Comparison of ENCODE assay signal across 8 mouse cellular contexts in the genomic region with DNA sequence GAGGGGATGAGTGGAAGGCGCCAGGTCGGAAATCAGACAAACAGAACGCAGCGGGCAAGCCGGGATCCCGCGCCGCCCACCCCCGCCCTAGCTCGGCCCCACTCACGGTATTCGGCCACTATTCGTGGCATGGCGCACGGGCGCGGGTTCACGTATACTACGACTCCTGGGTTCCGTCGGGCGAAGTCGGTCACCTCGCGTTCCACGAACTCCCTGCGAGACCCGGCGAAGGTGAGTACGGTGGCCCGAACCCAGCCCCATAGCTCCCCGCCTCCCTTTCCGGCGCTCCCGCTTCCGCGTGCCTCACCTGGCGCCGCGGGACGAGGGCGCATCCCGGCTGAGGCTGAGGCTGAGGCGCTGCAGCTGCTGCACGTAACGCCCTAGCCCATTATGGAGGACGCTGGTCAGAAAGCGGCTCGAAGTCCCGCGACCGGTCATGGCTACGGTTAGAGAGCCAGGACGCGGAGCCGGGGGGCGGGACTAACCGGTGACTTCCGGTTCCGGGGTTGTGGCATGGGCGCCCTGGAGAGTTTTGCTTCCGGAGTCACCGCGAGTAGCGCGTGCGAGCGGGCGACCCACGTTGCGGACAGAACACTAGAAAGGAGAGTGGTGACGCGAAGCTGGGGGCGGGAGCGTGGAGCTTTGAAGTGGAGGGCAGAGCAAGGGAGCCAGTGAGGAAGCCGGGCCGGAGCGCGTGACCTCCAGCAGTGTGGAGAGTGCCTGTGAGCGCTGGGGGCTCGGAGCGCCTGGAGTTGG. TPM values are rescaled to one million over a fixed set of nuclear protein-coding genes. Genes with fewer than 3 reads are reported as not detected.
DNase-seq lines count a peak whose midpoint lies in the region; ATAC-seq and TF ChIP-seq lines count a peak whose summit lies in the region.

A gene (minus strand): TSS at position 486 of the 756 bp plus-strand sequence.

- H3K9me3 ChIP-seq in embryonic facial prominence, embryonic 13.5 days: no peaks in the 10 kb centered on the region
- no peaks in the 10 kb centered on the region for H3K9me3 ChIP-seq in limb, embryonic 14.5 days (ENCODE audit: control insufficient read depth, low read length)
- no peaks in the 10 kb centered on the region for H3K9me3 ChIP-seq in midbrain, postnatal 0 days (ENCODE audit: low read length)

- H3K4me2 ChIP-seq in embryonic facial prominence, embryonic 13.5 days: peak within 1 kb of the TSS; percentile 96
- peak within 1 kb of the TSS; percentile 90 for H3K4me2 ChIP-seq in limb, embryonic 14.5 days (replicated peaks; ENCODE audit: low read depth, low read length, severe bottlenecking)
- peak within 1 kb of the TSS; percentile 89 for H3K4me2 ChIP-seq in midbrain, postnatal 0 days (ENCODE audit: low read depth, low read length, poor library complexity, severe bottlenecking)

- peak within 1 kb of the TSS; percentile 95 for H3K4me3 ChIP-seq in embryonic facial prominence, embryonic 13.5 days
- peak within 1 kb of the TSS; percentile 98 for H3K4me3 ChIP-seq in heart, adult 2 months
- peak within 1 kb of the TSS; percentile 97 for H3K4me3 ChIP-seq in limb, embryonic 14.5 days (replicated peaks; ENCODE audit: low read length)
- peak within 1 kb of the TSS; percentile 68 for H3K4me3 ChIP-seq in midbrain, postnatal 0 days (ENCODE audit: low read depth, low read length)

- TF ChIP-seq EP300 in heart, adult 2 months (IDR thresholded peaks at IDR 0.05; ENCODE audit: insufficient read depth, low read depth, low read length): no peak

- no peaks in the 10 kb centered on the region for H3K27me3 ChIP-seq in embryonic facial prominence, embryonic 13.5 days
- no peaks in the 10 kb centered on the region for H3K27me3 ChIP-seq in heart, adult 2 months (ENCODE audit: control insufficient read depth, insufficient read depth, low read length)
- no peaks in the 10 kb centered on the region for H3K27me3 ChIP-seq in limb, embryonic 14.5 days (ENCODE audit: control insufficient read depth, insufficient read depth, low read length)
- no peaks in the 10 kb centered on the region for H3K27me3 ChIP-seq in midbrain, postnatal 0 days (ENCODE audit: insufficient read depth, low read length)

- H3K9ac ChIP-seq in embryonic facial prominence, embryonic 13.5 days: peak within 1 kb of the TSS; percentile 83
- peak within 1 kb of the TSS; percentile 78 for H3K9ac ChIP-seq in heart, adult 2 months (ENCODE audit: low read depth, low read length)
- peak within 1 kb of the TSS; percentile 69 for H3K9ac ChIP-seq in limb, embryonic 14.5 days (ENCODE audit: low read depth, low read length, severe bottlenecking)
- H3K9ac ChIP-seq in midbrain, postnatal 0 days (replicated peaks; ENCODE audit: low read length, poor library complexity, severe bottlenecking): peak within 1 kb of the TSS; percentile 75

- peak; percentile 96 for DNase-seq in 3134 (ENCODE audit: extremely low read depth, insufficient read length, low spot score)
- DNase-seq in adrenal gland, postnatal 36 days: peak; percentile 99
- DNase-seq in heart, adult 2 months: peak; percentile 95 to 98
- peak; percentile 97 for DNase-seq in kidney, adult 9 months
- DNase-seq in limb, embryonic 14.5 days (ENCODE audit: low spot score): peak; percentile 90
- DNase-seq in midbrain, postnatal 0 days (ENCODE audit: low spot score): peak; percentile 95
- DNase-seq in spleen, postnatal 14 days (ENCODE audit: low spot score in 2 of 2): peak; percentile 92 to 96

- TF ChIP-seq POLR2A in heart, adult 2 months (IDR thresholded peaks at IDR 0.05; ENCODE audit: insufficient read depth, low read depth, low read length): peak; percentile 47
- peak; percentile 77; the same call in 1 of the 2 replicates for TF ChIP-seq POLR2A in limb, embryonic 14.5 days (IDR thresholded peaks at IDR 0.05; ENCODE audit: borderline replicate concordance, extremely low read depth, insufficient read depth, insufficient read length)

- no peaks in the 10 kb centered on the region for H3K79me2 ChIP-seq in heart, adult 2 months (replicated peaks; ENCODE audit: control insufficient read depth, insufficient read depth, low read length)

- H3K36me3 ChIP-seq in embryonic facial prominence, embryonic 13.5 days: peaks cover 65% of the 10 kb centered on the region
- H3K36me3 ChIP-seq in heart, adult 2 months (ENCODE audit: control insufficient read depth, insufficient read depth, low read length): peaks cover 4% of the 10 kb centered on the region; the same call in 1 of the 2 replicates
- peaks cover 51% of the 10 kb centered on the region for H3K36me3 ChIP-seq in limb, embryonic 14.5 days (ENCODE audit: control insufficient read depth, insufficient read depth, low read length)
- H3K36me3 ChIP-seq in midbrain, postnatal 0 days (ENCODE audit: insufficient read depth, low read length): peaks cover 37% of the 10 kb centered on the region

- TF ChIP-seq CTCF in heart, adult 2 months (IDR thresholded peaks at IDR 0.05): no peak
- no peak for TF ChIP-seq CTCF in midbrain, postnatal 0 days (IDR thresholded peaks at IDR 0.05)

- under 1% methylated on average over 82 of the region's 82 CpGs for WGBS in embryonic facial prominence, embryonic 13.5 days
- WGBS in heart, adult 2 months: under 1% methylated on average over 82 of the region's 82 CpGs
- WGBS in limb, embryonic 14.5 days: under 1% methylated on average over 61 of the region's 82 CpGs
- under 1% methylated on average over 75 of the region's 82 CpGs for WGBS in midbrain, postnatal 0 days

- peaks cover 28% of the 10 kb centered on the region for H3K4me1 ChIP-seq in embryonic facial prominence, embryonic 13.5 days
- H3K4me1 ChIP-seq in heart, adult 2 months (ENCODE audit: control insufficient read depth, insufficient read depth, low read length): peaks cover 3% of the 10 kb centered on the region
- H3K4me1 ChIP-seq in limb, embryonic 14.5 days (ENCODE audit: control insufficient read depth, insufficient read depth, low read length): peaks cover 11% of the 10 kb centered on the region
- peaks cover 11% of the 10 kb centered on the region; the same call in 1 of the 2 replicates for H3K4me1 ChIP-seq in midbrain, postnatal 0 days (ENCODE audit: insufficient read depth, low read length)

- peak within 1 kb of the TSS; percentile 86 for H3K27ac ChIP-seq in embryonic facial prominence, embryonic 13.5 days
- H3K27ac ChIP-seq in heart, adult 2 months: peak within 1 kb of the TSS; percentile 76
- peak within 1 kb of the TSS; percentile 72 for H3K27ac ChIP-seq in limb, embryonic 14.5 days (replicated peaks; ENCODE audit: low read depth, low read length)
- H3K27ac ChIP-seq in midbrain, postnatal 0 days (ENCODE audit: low read depth, low read length): peak within 1 kb of the TSS; percentile 63

- ATAC-seq in embryonic facial prominence, embryonic 13.5 days (ENCODE audit: insufficient number of reproducible peaks, insufficient read depth, low FRiP score, low TSS enrichment, low read depth): peak; percentile 90
- ATAC-seq in limb, embryonic 14.5 days (ENCODE audit: low FRiP score, low read depth): peak; percentile 93
- peak; percentile 92 for ATAC-seq in midbrain, postnatal 0 days (ENCODE audit: low FRiP score)

- intact Hi-C loops in heart, adult 2 months (cut with DNase I): no loop called here

RNA-seq across cellular contexts. Expression of the gene that starts here (rescaled TPM):
- 10 to 100 TPM; 49.0 to 53.6 TPM for total RNA-seq in adrenal gland, postnatal 36 days (2021)
- 72.6 and 81.2 TPM in 2 replicates for polyA plus RNA-seq in embryonic facial prominence, embryonic 13.5 days (2015; fragmentation: Nextera tagmentation; extraction: Ambion mirVana)
- 10 to 100 TPM; 45.6 to 53.6 TPM for total RNA-seq in heart, adult 2 months (2021)
- 55.8 and 64.7 TPM in 2 replicates for polyA plus RNA-seq in heart, adult 2 months (2012; rRNA removed)
- 67.6 and 78.9 TPM in 2 replicates for polyA plus RNA-seq in limb, embryonic 14.5 days (2012; rRNA removed)
- 55.0 and 61.3 TPM in 2 replicates for polyA plus RNA-seq in limb, embryonic 14.5 days (2014; fragmentation: Nextera tagmentation; extraction: Ambion mirVana)
- total RNA-seq in midbrain, postnatal 0 days (2014; rRNA removed): 55.7 and 87.6 TPM in 2 replicates
- 98.8 and 105 TPM in 2 replicates for polyA plus RNA-seq in midbrain, postnatal 0 days (2015; fragmentation: Nextera tagmentation; extraction: Ambion mirVana)

Comparison
In these comparisons a context has a peak if more than half of its experiments do, and no peak if none do; other contexts are left out.
1. Peak in every context shown above with its lines: DNase-seq, ATAC-seq, H3K4me3 ChIP-seq and H3K27ac ChIP-seq.